In genomic region chrX:94121161-94121856, GRCm38 (mm10) we compare ENCODE assay signal across 8 mouse cellular contexts. TPM values are rescaled to one million over a fixed set of nuclear protein-coding genes. Genes with fewer than 3 reads are reported as not detected.
DNase-seq lines count a peak whose midpoint lies in the region; ATAC-seq and TF ChIP-seq lines count a peak whose summit lies in the region.

No protein-coding gene starts in this region.

- no peak for TF ChIP-seq CTCF in cerebellum, adult 2 months (IDR thresholded peaks at IDR 0.05; ENCODE audit: borderline replicate concordance, insufficient read depth, low read depth, low read length)
- TF ChIP-seq CTCF in midbrain, postnatal 0 days (IDR thresholded peaks at IDR 0.05), result no peak

- no peaks in the 10 kb centered on the region for H3K27me3 ChIP-seq in cerebellum, adult 2 months (ENCODE audit: control insufficient read depth, insufficient read depth, low read length)
- peaks cover 21% of the 10 kb centered on the region for H3K27me3 ChIP-seq in embryonic facial prominence, embryonic 12.5 days
- H3K27me3 ChIP-seq in hindbrain, embryonic 11.5 days (ENCODE audit: control insufficient read depth, insufficient read depth, low read length), result peaks cover 24% of the 10 kb centered on the region; the same call in 1 of the 2 replicates
- H3K27me3 ChIP-seq in limb, embryonic 13.5 days, result peaks cover 48% of the 10 kb centered on the region
- H3K27me3 ChIP-seq in midbrain, postnatal 0 days (ENCODE audit: insufficient read depth, low read length), result no peaks in the 10 kb centered on the region; the same call in 1 of the 2 replicates

- WGBS in cerebellum, adult 2 months, result 12% methylated on average over 24 of the region's 24 CpGs
- WGBS in embryonic facial prominence, embryonic 12.5 days, result 19% methylated on average over 24 of the region's 24 CpGs
- WGBS in hindbrain, embryonic 11.5 days, result 19% methylated on average over 24 of the region's 24 CpGs
- 13% methylated on average over 24 of the region's 24 CpGs for WGBS in limb, embryonic 13.5 days
- 19% methylated on average over 24 of the region's 24 CpGs for WGBS in midbrain, postnatal 0 days

- H3K9me3 ChIP-seq in embryonic facial prominence, embryonic 12.5 days, result no peaks in the 10 kb centered on the region
- H3K9me3 ChIP-seq in hindbrain, embryonic 11.5 days (ENCODE audit: control insufficient read depth, low read length), result no peaks in the 10 kb centered on the region
- no peaks in the 10 kb centered on the region for H3K9me3 ChIP-seq in limb, embryonic 13.5 days
- no peaks in the 10 kb centered on the region for H3K9me3 ChIP-seq in midbrain, postnatal 0 days (ENCODE audit: low read length)

- H3K9ac ChIP-seq in embryonic facial prominence, embryonic 12.5 days, result peak overlapping the region; percentile 91
- peak overlapping the region; percentile 89; the same call in 1 of the 2 replicates for H3K9ac ChIP-seq in hindbrain, embryonic 11.5 days (ENCODE audit: low read depth, low read length)
- H3K9ac ChIP-seq in limb, embryonic 13.5 days, result peak overlapping the region; percentile 93
- no peak overlapping the region; the same call in 1 of the 2 replicates for H3K9ac ChIP-seq in midbrain, postnatal 0 days (replicated peaks; ENCODE audit: low read length, poor library complexity, severe bottlenecking)

- TF ChIP-seq POLR2A in cerebellum, adult 2 months (IDR thresholded peaks at IDR 0.05; ENCODE audit: borderline replicate concordance, insufficient read depth, low read length), result no peak

- H3K4me1 ChIP-seq in cerebellum, adult 2 months (ENCODE audit: control insufficient read depth, insufficient read depth, low read length), result no peaks in the 10 kb centered on the region
- H3K4me1 ChIP-seq in embryonic facial prominence, embryonic 12.5 days, result no peaks in the 10 kb centered on the region
- no peaks in the 10 kb centered on the region for H3K4me1 ChIP-seq in hindbrain, embryonic 11.5 days (replicated peaks; ENCODE audit: control insufficient read depth, insufficient read depth, low read length)
- H3K4me1 ChIP-seq in limb, embryonic 13.5 days, result peaks cover 5% of the 10 kb centered on the region
- H3K4me1 ChIP-seq in midbrain, postnatal 0 days (ENCODE audit: insufficient read depth, low read length), result no peaks in the 10 kb centered on the region

- peak; percentile 3 to 13 for DNase-seq in cerebellum, adult 2 months
- DNase-seq in cerebellum, postnatal 4 days (ENCODE audit: low spot score in 2 of 2), result no peak
- peak; percentile 14 for DNase-seq in MN1 (ENCODE audit: low spot score)
- peak; percentile 14 for DNase-seq in hindbrain, embryonic 11.5 days (ENCODE audit: low spot score)
- no peak for DNase-seq in midbrain, postnatal 0 days (ENCODE audit: low spot score)
- peak; percentile 23 for DNase-seq in thymus, postnatal 0 days (ENCODE audit: low spot score)

- no peaks in the 10 kb centered on the region for H3K36me3 ChIP-seq in embryonic facial prominence, embryonic 12.5 days
- no peaks in the 10 kb centered on the region for H3K36me3 ChIP-seq in hindbrain, embryonic 11.5 days (ENCODE audit: control insufficient read depth, insufficient read depth, low read length)
- no peaks in the 10 kb centered on the region for H3K36me3 ChIP-seq in limb, embryonic 13.5 days
- H3K36me3 ChIP-seq in midbrain, postnatal 0 days (ENCODE audit: insufficient read depth, low read length), result no peaks in the 10 kb centered on the region

- no peak for ATAC-seq in embryonic facial prominence, embryonic 12.5 days (ENCODE audit: insufficient number of reproducible peaks, insufficient read depth, low FRiP score, low TSS enrichment)
- no peak for ATAC-seq in hindbrain, embryonic 11.5 days (ENCODE audit: low FRiP score)
- ATAC-seq in limb, embryonic 13.5 days (ENCODE audit: low FRiP score, low read depth), result no peak
- ATAC-seq in midbrain, postnatal 0 days (ENCODE audit: low FRiP score), result no peak

- peak overlapping the region; percentile 61 for H3K4me3 ChIP-seq in cerebellum, adult 2 months (replicated peaks; ENCODE audit: insufficient read depth, low read depth, low read length)
- peak overlapping the region; percentile 56 for H3K4me3 ChIP-seq in embryonic facial prominence, embryonic 12.5 days
- H3K4me3 ChIP-seq in hindbrain, embryonic 11.5 days (ENCODE audit: low read depth, low read length), result peak overlapping the region; percentile 55
- peak overlapping the region; percentile 60 for H3K4me3 ChIP-seq in limb, embryonic 13.5 days
- peak overlapping the region; percentile 58 for H3K4me3 ChIP-seq in midbrain, postnatal 0 days (ENCODE audit: low read depth, low read length)

- peak overlapping the region; percentile 72 for H3K4me2 ChIP-seq in embryonic facial prominence, embryonic 12.5 days (replicated peaks)
- H3K4me2 ChIP-seq in hindbrain, embryonic 11.5 days (replicated peaks; ENCODE audit: low read depth, low read length), result peak overlapping the region; percentile 61
- peak overlapping the region; percentile 71 for H3K4me2 ChIP-seq in limb, embryonic 13.5 days (replicated peaks)
- peak overlapping the region; percentile 61 for H3K4me2 ChIP-seq in midbrain, postnatal 0 days (ENCODE audit: low read depth, low read length, poor library complexity, severe bottlenecking)

- H3K27ac ChIP-seq in cerebellum, adult 2 months (ENCODE audit: insufficient read depth, low read length), result peak overlapping the region; percentile 0; the same call in 1 of the 2 replicates
- H3K27ac ChIP-seq in embryonic facial prominence, embryonic 12.5 days, result peak overlapping the region; percentile 100
- 0 out of 2 replicates have a peak overlapping the region, but pooled peaks have one; percentile 99 for H3K27ac ChIP-seq in hindbrain, embryonic 11.5 days (ENCODE audit: low read depth, low read length)
- peak overlapping the region; percentile 99; the same call in 1 of the 2 replicates for H3K27ac ChIP-seq in limb, embryonic 13.5 days
- H3K27ac ChIP-seq in midbrain, postnatal 0 days (ENCODE audit: low read depth, low read length), result peak overlapping the region; percentile 32

RNA-seq across cellular contexts. Expression of gene Zfx, which starts 2.2 kb away (rescaled TPM):
- 12.4 and 14.5 TPM in 2 replicates for polyA plus RNA-seq in cerebellum, adult 2 months (2012; rRNA removed)
- 27.9 and 31.2 TPM in 2 replicates for polyA plus RNA-seq in embryonic facial prominence, embryonic 12.5 days (2016; fragmentation: Nextera tagmentation; extraction: Ambion mirVana)
- polyA plus RNA-seq in hindbrain, embryonic 11.5 days (2014; fragmentation: Nextera tagmentation; extraction: Ambion mirVana), result 27.7 and 30.6 TPM in 2 replicates
- polyA plus RNA-seq in limb, embryonic 13.5 days (2015; fragmentation: Nextera tagmentation; extraction: Ambion mirVana), result 34.0 and 34.9 TPM in 2 replicates
- total RNA-seq in midbrain, postnatal 0 days (2014; rRNA removed), result 25.0 and 32.4 TPM in 2 replicates
- polyA plus RNA-seq in midbrain, postnatal 0 days (2015; fragmentation: Nextera tagmentation; extraction: Ambion mirVana), result 14.9 and 15.2 TPM in 2 replicates
- 30.9 and 34.5 TPM in 2 replicates for polyA plus RNA-seq in thymus, postnatal 0 days (2015; fragmentation: Nextera tagmentation; extraction: Ambion mirVana)

Comparison
In these comparisons a context has a peak if more than half of its experiments do, and no peak if none do; other contexts are left out.
1. DNase-seq: peak in cerebellum, adult 2 months (2 of 2), MN1 (single experiment), hindbrain, embryonic 11.5 days (single experiment) and thymus, postnatal 0 days (single experiment); none in cerebellum, postnatal 4 days (0 of 2) and midbrain, postnatal 0 days (single experiment).
2. H3K27ac ChIP-seq: peak in every context shown above with its lines; median percentile 100 in embryonic facial prominence, embryonic 12.5 days; 99 in hindbrain, embryonic 11.5 days; 99 in limb, embryonic 13.5 days; 32 in midbrain, postnatal 0 days; 0 in cerebellum, adult 2 months.
3. Peak in every context shown above with its lines, with median percentiles within 50 percentile points of each other: H3K4me3 ChIP-seq and H3K4me2 ChIP-seq.